Mouse (Mus musculus) cerebellum, adult 2 months (tissue): ENCODE data around the gene Fam186b.

Experiments used
- CTCF ChIP-seq: fragments of 200-500 bp; IDR thresholded peaks from 2 replicates; pipeline ENCODE4 v1.5.1; 2011; ENCODE audit warnings: low read depth, mild to moderate bottlenecking, control low read depth, low read length, moderate library complexity, borderline replicate concordance; ENCODE audit not compliant: insufficient read depth
- POLR2A ChIP-seq: fragments of 200-500 bp; IDR thresholded peaks from 2 replicates; pipeline ENCODE4 v1.6.1; 2011; ENCODE audit warnings: low read length, control low read depth, borderline replicate concordance; ENCODE audit not compliant: insufficient read depth

DNA sequence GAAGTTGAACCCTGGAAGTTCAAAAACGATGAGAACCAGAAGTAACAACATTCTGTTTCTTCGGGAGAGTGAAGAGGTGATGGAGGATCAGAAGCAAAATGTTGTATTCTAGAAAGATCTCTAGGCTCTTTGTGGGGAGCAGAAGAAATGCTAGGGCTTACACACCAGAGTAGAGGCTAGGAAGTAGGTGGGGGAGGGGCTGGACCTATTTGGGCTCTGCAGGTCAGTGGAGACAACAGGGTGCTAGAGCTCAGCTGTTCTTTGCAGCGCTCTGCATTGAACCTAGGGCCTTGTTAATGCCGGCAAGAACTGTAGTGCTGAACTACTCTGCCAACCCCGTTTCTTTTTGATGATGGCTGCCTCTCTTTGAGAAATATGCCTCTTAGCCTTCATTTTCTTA is 525 bp upstream of the Fam186b start:
- TF ChIP-seq CTCF (no peak), POLR2A (no peak)
